Mouse (Mus musculus): Measurements from ENCODE around the gene Cdk5r2. TPM values are rescaled to one million over a fixed set of nuclear protein-coding genes. Genes with fewer than 3 reads are reported as not detected.
A peak's percentile ranks its signal among the peaks of the same experiment; 100 is the strongest.
"Not testable (repeated sequence)": the region's sequence is repeated elsewhere in the genome, so short reads cannot be mapped to it uniquely, and the experiment has no call there.

Gene Cdk5r2
- polyA plus RNA-seq (2015; fragmentation: Nextera tagmentation; extraction: Ambion mirVana): 9.1 and 9.7 TPM in 2 replicates

GRCm38 (mm10) chr1:74854306-74855056 lies at the start of gene Cdk5r2:
Cdk5r2 (plus strand) TSS chr1:74854934.
- WGBS: 2% methylated on average over 38 of the region's 39 CpGs
- no peaks in the 10 kb centered on the region for H3K9me3 ChIP-seq
- ATAC-seq (replicated peaks): peak; percentile 93

GRCm38 (mm10) chr1:74805340-74805835 lies 49.3 kb upstream of the Cdk5r2 start:
- 30% methylated on average over 4 of the region's 4 CpGs for WGBS
- peaks cover 52% of the 10 kb centered on the region for H3K4me1 ChIP-seq
- ATAC-seq (replicated peaks): no peak
- no peaks in the 10 kb centered on the region for H3K9me3 ChIP-seq
- no peak overlapping the region for H3K9ac ChIP-seq
- peaks cover 57% of the 10 kb centered on the region for H3K27me3 ChIP-seq (replicated peaks)
- H3K4me3 ChIP-seq: no peak overlapping the region
- no peaks in the 10 kb centered on the region for H3K36me3 ChIP-seq (replicated peaks)
- no peak overlapping the region for H3K4me2 ChIP-seq
- no peak overlapping the region for H3K27ac ChIP-seq

More at GRCm38 (mm10) chr1:74854306-74855056, at the start of gene Cdk5r2:
- H3K36me3 ChIP-seq (replicated peaks): no peaks in the 10 kb centered on the region
- peak within 1 kb of the TSS; percentile 91 for H3K9ac ChIP-seq
- H3K4me2 ChIP-seq: peak within 1 kb of the TSS; percentile 92
- no peaks in the 10 kb centered on the region for H3K27me3 ChIP-seq (replicated peaks)
- H3K27ac ChIP-seq: peak within 1 kb of the TSS; percentile 87
- peak within 1 kb of the TSS; percentile 73 for H3K4me3 ChIP-seq
- H3K4me1 ChIP-seq: peaks cover 62% of the 10 kb centered on the region

- Histone ChIP-seq H3K27me3 (replicated peaks) (peaks cover 52% of the 10 kb centered on the region), H3K9ac (no peak overlapping the region), H3K4me3 (no peak overlapping the region), H3K4me2 (no peak overlapping the region; the same call in 1 of the 2 replicates), H3K9me3 (no peaks in the 10 kb centered on the region), H3K4me1 (peaks cover 47% of the 10 kb centered on the region), H3K36me3 (replicated peaks) (no peaks in the 10 kb centered on the region), H3K27ac (no peak overlapping the region)
- 17% methylated on average over 5 of the region's 5 CpGs for WGBS
- ATAC-seq (replicated peaks): no peak
These were observed 48.9 kb upstream of the Cdk5r2 start for GRCm38 (mm10) chr1:74805843-74806242.

- Histone ChIP-seq H3K9me3 (no peaks in the 10 kb centered on the region), H3K4me3 (peak overlapping the region; percentile 36), H3K9ac (peak overlapping the region; percentile 6; the same call in 1 of the 2 replicates), H3K4me1 (peaks cover 47% of the 10 kb centered on the region), H3K36me3 (replicated peaks) (no peaks in the 10 kb centered on the region), H3K27ac (peak overlapping the region; percentile 67), H3K27me3 (replicated peaks) (peaks cover 50% of the 10 kb centered on the region), H3K4me2 (peak overlapping the region; percentile 52)
- WGBS: under 1% methylated on average over 37 of the region's 38 CpGs
- peak; percentile 57 for ATAC-seq (replicated peaks)
These were observed 48.1 kb upstream of the Cdk5r2 start for GRCm38 (mm10) chr1:74806360-74807311.

- Histone ChIP-seq H3K4me1 (peaks cover 45% of the 10 kb centered on the region), H3K9ac (no peak overlapping the region), H3K9me3 (no peaks in the 10 kb centered on the region), H3K27me3 (replicated peaks) (peaks cover 40% of the 10 kb centered on the region), H3K4me2 (peak overlapping the region; percentile 52), H3K27ac (peak overlapping the region; percentile 31), H3K4me3 (peak overlapping the region; percentile 36), H3K36me3 (replicated peaks) (no peaks in the 10 kb centered on the region)
- WGBS: 1% methylated on average over 23 of the region's 23 CpGs
- ATAC-seq (replicated peaks): peak; percentile 37
These were observed 47.1 kb upstream of the Cdk5r2 start for GRCm38 (mm10) chr1:74807551-74808071.

- peaks cover 35% of the 10 kb centered on the region for H3K27me3 ChIP-seq (replicated peaks)
- WGBS: under 1% methylated on average over 16 of the region's 16 CpGs
- no peaks in the 10 kb centered on the region for H3K36me3 ChIP-seq (replicated peaks)
- peak; percentile 67 for ATAC-seq (replicated peaks)
- H3K27ac ChIP-seq: peak overlapping the region; percentile 31
- peak overlapping the region; percentile 52 for H3K4me2 ChIP-seq
- H3K9ac ChIP-seq: no peak overlapping the region
- H3K9me3 ChIP-seq: no peaks in the 10 kb centered on the region
- peak overlapping the region; percentile 36 for H3K4me3 ChIP-seq
- peaks cover 40% of the 10 kb centered on the region for H3K4me1 ChIP-seq
These were observed 46.7 kb upstream of the Cdk5r2 start for GRCm38 (mm10) chr1:74808078-74808477.

GRCm38 (mm10) chr1:74809007-74809406 lies 45.7 kb upstream of the Cdk5r2 start:
- no peak overlapping the region for H3K9ac ChIP-seq
- WGBS: 57% methylated on average over 10 of the region's 10 CpGs
- no peaks in the 10 kb centered on the region for H3K9me3 ChIP-seq
- H3K4me2 ChIP-seq: no peak overlapping the region
- no peaks in the 10 kb centered on the region for H3K36me3 ChIP-seq (replicated peaks)
- peaks cover 28% of the 10 kb centered on the region for H3K27me3 ChIP-seq (replicated peaks)
- H3K27ac ChIP-seq: no peak overlapping the region
- no peak for ATAC-seq (replicated peaks)
- H3K4me1 ChIP-seq: peaks cover 33% of the 10 kb centered on the region
- no peak overlapping the region for H3K4me3 ChIP-seq

GRCm38 (mm10) chr1:74814931-74815647 lies 39.6 kb upstream of the Cdk5r2 start:
- no peak overlapping the region for H3K4me2 ChIP-seq
- no peaks in the 10 kb centered on the region for H3K9me3 ChIP-seq
- H3K36me3 ChIP-seq (replicated peaks): no peaks in the 10 kb centered on the region
- H3K4me3 ChIP-seq: no peak overlapping the region
- 72% methylated on average over 9 of the region's 9 CpGs for WGBS
- no peak overlapping the region for H3K27ac ChIP-seq
- ATAC-seq (replicated peaks): no peak
- H3K4me1 ChIP-seq: peaks cover 12% of the 10 kb centered on the region
- no peaks in the 10 kb centered on the region for H3K27me3 ChIP-seq (replicated peaks)
- H3K9ac ChIP-seq: no peak overlapping the region

- H3K9ac ChIP-seq; H3K27me3 ChIP-seq (replicated peaks); H3K9me3 ChIP-seq; H3K36me3 ChIP-seq (replicated peaks); H3K4me2 ChIP-seq; ATAC-seq (replicated peaks); H3K4me3 ChIP-seq: not testable (repeated sequence)
- Histone ChIP-seq H3K4me1 (peaks cover 12% of the 10 kb centered on the region), H3K27ac (peak overlapping the region; percentile 94; the same call in 1 of the 2 replicates)
- 89% methylated on average over 6 of the region's 6 CpGs for WGBS
These were observed 38.8 kb upstream of the Cdk5r2 start for GRCm38 (mm10) chr1:74815965-74816364.

GRCm38 (mm10) chr1:74816612-74817199 lies 38.0 kb upstream of the Cdk5r2 start:
- Histone ChIP-seq H3K4me3 (peak overlapping the region; percentile 79), H3K9me3 (no peaks in the 10 kb centered on the region), H3K36me3 (replicated peaks) (no peaks in the 10 kb centered on the region), H3K9ac (peak overlapping the region; percentile 94), H3K4me1 (peaks cover 12% of the 10 kb centered on the region), H3K27ac (peak overlapping the region; percentile 94), H3K4me2 (peak overlapping the region; percentile 58), H3K27me3 (replicated peaks) (no peaks in the 10 kb centered on the region)
- 5% methylated on average over 38 of the region's 38 CpGs for WGBS
- ATAC-seq (replicated peaks): peak; percentile 86

- no peaks in the 10 kb centered on the region for H3K36me3 ChIP-seq (replicated peaks)
- H3K4me3 ChIP-seq: peak overlapping the region; percentile 79
- WGBS: 11% methylated on average over 14 of the region's 14 CpGs
- peak overlapping the region; percentile 58 for H3K4me2 ChIP-seq
- peak overlapping the region; percentile 94 for H3K27ac ChIP-seq
- peaks cover 12% of the 10 kb centered on the region for H3K4me1 ChIP-seq
- ATAC-seq (replicated peaks): peak; percentile 55
- H3K27me3 ChIP-seq (replicated peaks): no peaks in the 10 kb centered on the region
- no peaks in the 10 kb centered on the region for H3K9me3 ChIP-seq
- peak overlapping the region; percentile 94 for H3K9ac ChIP-seq
These were observed 37.5 kb upstream of the Cdk5r2 start for GRCm38 (mm10) chr1:74817219-74817618.

All from midbrain, embryonic 15.5 days (tissue).